Mouse (Mus musculus): ENCODE results near the gene Cobll1. TPM values are rescaled to one million over a fixed set of nuclear protein-coding genes. Genes with fewer than 3 reads are reported as not detected.

The Cobll1 gene
- total RNA-seq, 1 experiment = 2.2 TPM

DNA sequence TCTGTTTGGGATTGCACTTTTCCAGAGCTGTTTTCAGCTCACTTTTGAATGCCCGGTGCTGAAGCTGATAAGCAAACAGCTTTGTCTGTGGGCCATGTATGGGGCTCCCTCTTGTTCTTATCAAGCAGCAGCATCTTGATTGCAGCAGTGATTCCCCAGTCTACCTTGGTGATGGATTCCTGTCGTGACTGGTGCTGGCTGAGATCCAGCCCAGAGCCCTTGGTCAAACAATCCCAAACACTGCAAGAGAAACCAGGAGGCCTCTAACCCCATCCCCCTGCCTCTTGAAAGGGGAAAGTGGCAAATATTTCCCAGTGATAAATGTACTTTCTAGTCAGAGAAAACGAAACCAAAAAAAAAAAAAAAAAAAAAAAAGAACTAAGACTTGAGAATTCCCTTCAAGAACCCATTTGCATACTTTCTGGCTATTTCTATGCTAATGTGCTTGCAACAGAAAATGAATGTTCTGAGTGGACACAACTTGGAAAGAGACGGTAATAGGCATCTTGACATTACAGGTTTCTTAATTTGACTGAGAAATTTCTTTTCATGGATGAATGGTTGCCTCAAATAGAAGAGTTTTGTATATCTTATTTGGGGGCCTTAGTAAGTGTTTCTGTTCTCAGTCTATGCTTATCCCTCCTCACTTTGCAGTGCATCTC lies 40.0 kb upstream of the Cobll1 start:
- Histone ChIP-seq H3K9ac (ENCODE audit: insufficient read depth, low read depth, low read length, poor library complexity, severe bottlenecking) (no peak overlapping the region), H3K4me1 (ENCODE audit: control insufficient read depth in 2 of 2, insufficient read depth in 2 of 2, low read length in 2 of 2, poor library complexity in 1 of 2) (no peaks in the 10 kb centered on the region), H3K4me3 (ENCODE audit: insufficient read depth in 1 of 2, low read depth in 1 of 2, low read length in 2 of 2, poor library complexity in 1 of 2, severe bottlenecking in 1 of 2) (no peak overlapping the region), H3K36me3 (ENCODE audit: control insufficient read depth, insufficient read depth, low read length, poor library complexity, severe bottlenecking) (no peaks in the 10 kb centered on the region), H3K9me3 (ENCODE audit: control insufficient read depth, insufficient read depth, low read depth, low read length) (no peaks in the 10 kb centered on the region), H3K27ac (ENCODE audit: insufficient read depth, low read depth, low read length, poor library complexity, severe bottlenecking) (no peak overlapping the region)
- TF ChIP-seq ZC3H11A (IDR thresholded peaks at IDR 0.05; ENCODE audit: borderline replicate concordance, low read depth, low read length) = no peak
- TF ChIP-seq HCFC1 (IDR thresholded peaks at IDR 0.05; ENCODE audit: borderline replicate concordance, insufficient read depth, low read length) = no peak
- TF ChIP-seq CHD2 (IDR thresholded peaks at IDR 0.05; ENCODE audit: low read depth, low read length) = no peak
- TF ChIP-seq ZNF384 (IDR thresholded peaks at IDR 0.05; ENCODE audit: low read depth, low read length) = 0 out of 2 replicates have a peak, but pooled peaks have one; percentile 22
- no peak for TF ChIP-seq MAFK (IDR thresholded peaks at IDR 0.05; ENCODE audit: insufficient read depth, low read depth, low read length)
- in situ Hi-C loops (cut with MboI; ENCODE audit: low sequenced_read_pairs in 2 of 2, unreplicated experiment in 2 of 2) = no loop called here
- no peak for DNase-seq (ENCODE audit: low read depth, low spot score)

DNA sequence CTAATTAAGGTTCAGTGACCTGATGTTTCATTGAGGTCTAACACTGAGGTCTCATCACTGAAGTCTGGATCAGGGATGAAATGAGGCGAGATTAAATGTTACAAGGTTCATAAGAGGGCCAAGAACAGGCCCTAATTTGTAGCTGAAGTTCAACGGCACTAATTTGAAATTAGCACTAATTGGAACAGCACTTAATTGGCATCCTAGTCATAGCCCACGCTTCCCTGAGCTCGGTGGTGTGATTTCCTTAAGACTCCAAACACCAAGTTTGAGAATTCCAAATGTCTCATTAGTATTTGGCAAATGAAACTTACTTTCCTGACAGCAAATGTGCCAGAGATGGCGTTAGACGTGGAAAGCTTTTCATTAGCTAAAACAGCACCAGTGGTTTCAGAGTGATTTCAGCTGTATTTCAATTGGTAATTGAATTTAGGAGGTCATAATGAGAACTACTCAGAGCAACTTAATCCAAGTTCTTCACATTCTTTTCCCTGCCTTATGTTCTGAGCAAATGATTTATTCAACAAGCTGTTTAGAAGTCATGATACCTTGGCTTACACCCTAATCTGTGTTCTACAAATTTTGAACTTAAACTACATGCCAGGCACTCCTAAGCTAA lies 36.3 kb upstream of the Cobll1 start:
- Histone ChIP-seq H3K9me3 (ENCODE audit: control insufficient read depth, insufficient read depth, low read depth, low read length) (no peaks in the 10 kb centered on the region), H3K4me1 (ENCODE audit: control insufficient read depth in 2 of 2, insufficient read depth in 2 of 2, low read length in 2 of 2, poor library complexity in 1 of 2) (no peaks in the 10 kb centered on the region), H3K9ac (ENCODE audit: insufficient read depth, low read depth, low read length, poor library complexity, severe bottlenecking) (no peak overlapping the region), H3K4me3 (ENCODE audit: insufficient read depth in 1 of 2, low read depth in 1 of 2, low read length in 2 of 2, poor library complexity in 1 of 2, severe bottlenecking in 1 of 2) (no peak overlapping the region), H3K27ac (ENCODE audit: insufficient read depth, low read depth, low read length, poor library complexity, severe bottlenecking) (no peak overlapping the region), H3K36me3 (ENCODE audit: control insufficient read depth, insufficient read depth, low read length, poor library complexity, severe bottlenecking) (no peaks in the 10 kb centered on the region)
- TF ChIP-seq MAFK (IDR thresholded peaks at IDR 0.05; ENCODE audit: insufficient read depth, low read depth, low read length) (no peak), ZC3H11A (IDR thresholded peaks at IDR 0.05; ENCODE audit: borderline replicate concordance, low read depth, low read length) (no peak), HCFC1 (IDR thresholded peaks at IDR 0.05; ENCODE audit: borderline replicate concordance, insufficient read depth, low read length) (no peak)
- in situ Hi-C loops (cut with MboI; ENCODE audit: low sequenced_read_pairs in 2 of 2, unreplicated experiment in 2 of 2) = no loop called here
- DNase-seq (ENCODE audit: low read depth, low spot score) = no peak

DNA sequence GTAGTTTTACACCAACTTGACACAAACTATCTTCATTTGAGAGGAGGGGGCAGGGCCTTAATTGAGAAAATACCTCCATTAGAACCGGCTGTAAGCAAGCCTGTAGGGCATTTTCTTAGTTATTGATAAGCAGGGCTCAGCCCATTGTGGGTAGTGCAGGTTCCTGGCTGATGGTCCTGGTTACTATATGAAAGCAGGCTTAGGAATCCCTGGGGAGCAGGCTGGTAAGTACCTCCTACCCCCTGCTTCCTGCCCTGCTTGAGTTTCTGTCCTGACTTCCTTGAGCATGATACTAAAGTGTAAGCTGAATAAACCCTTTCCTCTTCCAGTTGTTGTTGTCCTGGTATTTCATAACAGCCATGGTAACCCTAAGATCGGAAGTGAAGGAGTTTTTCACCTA lies 34.7 kb upstream of the Cobll1 start:
- in situ Hi-C loops (cut with MboI; ENCODE audit: low sequenced_read_pairs in 2 of 2, unreplicated experiment in 2 of 2) = no loop called here

DNA sequence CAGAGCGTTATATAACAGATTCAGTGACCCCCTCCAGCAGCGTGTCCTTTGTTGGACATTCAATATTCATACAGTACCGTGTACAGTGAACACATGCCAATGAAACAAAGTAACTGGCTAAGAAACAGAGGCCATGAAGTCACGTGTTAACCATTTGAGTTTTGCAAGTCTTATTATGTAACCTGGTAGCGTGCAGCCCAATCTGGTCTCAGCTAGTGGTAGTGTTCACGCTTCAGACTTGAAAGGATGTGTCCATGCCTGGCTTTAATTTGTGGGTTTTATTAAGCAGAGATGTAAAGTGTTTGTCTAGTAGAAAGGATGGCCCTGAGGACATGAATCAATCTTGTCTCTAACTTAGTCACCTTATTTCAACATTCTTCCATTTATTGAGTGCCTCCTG lies 29.5 kb upstream of the Cobll1 start:
- no peak overlapping the region for H3K4me3 ChIP-seq (ENCODE audit: insufficient read depth in 1 of 2, low read depth in 1 of 2, low read length in 2 of 2, poor library complexity in 1 of 2, severe bottlenecking in 1 of 2)
- H3K27ac ChIP-seq (ENCODE audit: insufficient read depth, low read depth, low read length, poor library complexity, severe bottlenecking) = no peak overlapping the region
- H3K9me3 ChIP-seq (ENCODE audit: control insufficient read depth, insufficient read depth, low read depth, low read length) = no peaks in the 10 kb centered on the region
- no peaks in the 10 kb centered on the region for H3K36me3 ChIP-seq (ENCODE audit: control insufficient read depth, insufficient read depth, low read length, poor library complexity, severe bottlenecking)
- DNase-seq (ENCODE audit: low read depth, low spot score) = no peak
- TF ChIP-seq ZC3H11A (IDR thresholded peaks at IDR 0.05; ENCODE audit: borderline replicate concordance, low read depth, low read length) (no peak), CHD2 (IDR thresholded peaks at IDR 0.05; ENCODE audit: low read depth, low read length) (no peak), HCFC1 (IDR thresholded peaks at IDR 0.05; ENCODE audit: borderline replicate concordance, insufficient read depth, low read length) (no peak), MAFK (IDR thresholded peaks at IDR 0.05; ENCODE audit: insufficient read depth, low read depth, low read length) (no peak), ZNF384 (IDR thresholded peaks at IDR 0.05; ENCODE audit: low read depth, low read length) (no peak)
- H3K4me1 ChIP-seq (ENCODE audit: control insufficient read depth in 2 of 2, insufficient read depth in 2 of 2, low read length in 2 of 2, poor library complexity in 1 of 2) = no peaks in the 10 kb centered on the region
- no peak overlapping the region for H3K9ac ChIP-seq (ENCODE audit: insufficient read depth, low read depth, low read length, poor library complexity, severe bottlenecking)
- in situ Hi-C loops (cut with MboI; ENCODE audit: low sequenced_read_pairs in 2 of 2, unreplicated experiment in 2 of 2) = no loop called here

More for the DNA sequence above, 34.7 kb upstream of the Cobll1 start:
- no peaks in the 10 kb centered on the region for H3K36me3 ChIP-seq (ENCODE audit: control insufficient read depth, insufficient read depth, low read length, poor library complexity, severe bottlenecking)
- no peak overlapping the region for H3K27ac ChIP-seq (ENCODE audit: insufficient read depth, low read depth, low read length, poor library complexity, severe bottlenecking)
- H3K4me3 ChIP-seq (ENCODE audit: insufficient read depth in 1 of 2, low read depth in 1 of 2, low read length in 2 of 2, poor library complexity in 1 of 2, severe bottlenecking in 1 of 2) = no peak overlapping the region
- TF ChIP-seq MAFK (IDR thresholded peaks at IDR 0.05; ENCODE audit: insufficient read depth, low read depth, low read length) (no peak), CHD2 (IDR thresholded peaks at IDR 0.05; ENCODE audit: low read depth, low read length) (no peak), ZNF384 (IDR thresholded peaks at IDR 0.05; ENCODE audit: low read depth, low read length) (no peak), HCFC1 (IDR thresholded peaks at IDR 0.05; ENCODE audit: borderline replicate concordance, insufficient read depth, low read length) (no peak), ZC3H11A (IDR thresholded peaks at IDR 0.05; ENCODE audit: borderline replicate concordance, low read depth, low read length) (no peak)
- no peaks in the 10 kb centered on the region for H3K9me3 ChIP-seq (ENCODE audit: control insufficient read depth, insufficient read depth, low read depth, low read length)
- no peaks in the 10 kb centered on the region for H3K4me1 ChIP-seq (ENCODE audit: control insufficient read depth in 2 of 2, insufficient read depth in 2 of 2, low read length in 2 of 2, poor library complexity in 1 of 2)
- H3K9ac ChIP-seq (ENCODE audit: insufficient read depth, low read depth, low read length, poor library complexity, severe bottlenecking) = no peak overlapping the region
- DNase-seq (ENCODE audit: low read depth, low spot score) = no peak

Measured in ES-E14 (cell line).